Mouse (Mus musculus) kidney, postnatal 0 days (tissue): ENCODE data around the gene Gm11168. TPM values are rescaled to one million over a fixed set of nuclear protein-coding genes. Genes with fewer than 3 reads are reported as not detected.
"Not testable (repeated sequence)": the region's sequence is repeated elsewhere in the genome, so short reads cannot be mapped to it uniquely, and the experiment has no call there.

Experiments
- ATAC-seq: fragments of 200-750 bp; cut with Nextera tagmentation; replicated peaks from 2 replicates; pipeline ENCODE4 v1.8.0; 2017; ENCODE audit warnings: low read depth, moderate number of reproducible peaks, moderate TSS enrichment, moderate library complexity; ENCODE audit not compliant: low FRiP score
- DNase-seq: peaks from one replicate; pipeline ENCODE4 v3.0.0-alpha.2; 2016; ENCODE audit warnings: low spot score
- H3K27ac ChIP-seq: fragments of 300-500 bp; sonication (generic); 2 replicates; pipeline ENCODE4 v1.5.1; 2014; ENCODE audit warnings: mild to moderate bottlenecking
- H3K27me3 ChIP-seq: fragments of 300-500 bp; sonication (generic); 2 replicates; pipeline ENCODE4 v1.6.1; 2014; ENCODE audit warnings: low read length, mixed read lengths; ENCODE audit not compliant: insufficient read depth
- H3K36me3 ChIP-seq: fragments of 300-500 bp; sonication (generic); 2 replicates; pipeline ENCODE4 v1.6.1; 2014; ENCODE audit warnings: low read length, mixed read lengths; ENCODE audit not compliant: insufficient read depth
- H3K4me1 ChIP-seq: fragments of 300-500 bp; sonication (generic); replicated peaks from 2 replicates; pipeline ENCODE4 v1.6.1; 2014; ENCODE audit warnings: antibody characterized with exemption, low read length, mixed read lengths; ENCODE audit not compliant: insufficient read depth
- H3K4me2 ChIP-seq: fragments of 300-500 bp; sonication (generic); 2 replicates; pipeline ENCODE4 v1.6.1; 2014; ENCODE audit warnings: mild to moderate bottlenecking, low read length, moderate library complexity, mixed read lengths
- H3K4me3 ChIP-seq: fragments of 300-500 bp; sonication (generic); replicated peaks from 2 replicates; pipeline ENCODE4 v1.5.1; 2014; ENCODE audit warnings: low read depth, low read length
- H3K9ac ChIP-seq: fragments of 300-500 bp; sonication (generic); 2 replicates; pipeline ENCODE4 v1.6.1; 2014; ENCODE audit warnings: low read depth, low read length
- H3K9me3 ChIP-seq: fragments of 300-500 bp; sonication (generic); replicated peaks from 2 replicates; pipeline ENCODE4 v1.6.1; 2016; ENCODE audit warnings: low read length, inconsistent platforms, mixed read lengths
- WGBS: fragments of 180-500 bp; shearing (Covaris S2); extraction: QIAGEN DNeasy Blood & Tissue Kit; methylation state at CpG from one replicate; pipeline ENCODE4 v1.1.7; 2014; 5-methylcytosine and 5-hydroxymethylcytosine counted together
- microRNA-seq: library from miRNA; unstranded; fragments of <30 nt; microRNA quantifications from one replicate; pipeline ENCODE4, GENCODE M21; 2016
- polyA plus RNA-seq: library from polyadenylated mRNA; unstranded; fragments of >200 nt; fragmentation: Nextera tagmentation; extraction: Ambion mirVana; gene quantifications from 2 replicates; pipeline ENCODE4 v1.2.1, GENCODE M21; 2015

The Gm11168 gene
- polyA plus RNA-seq, 1 experiment from 2014 or later: not detected

- 74% methylated on average over 6 of the region's 8 CpGs for WGBS
- H3K9ac ChIP-seq, DNase-seq, H3K27ac ChIP-seq, H3K4me1 ChIP-seq, H3K36me3 ChIP-seq, ATAC-seq, H3K4me2 ChIP-seq, H3K27me3 ChIP-seq, H3K4me3 ChIP-seq, H3K9me3 ChIP-seq: not testable (repeated sequence)
These were observed 33.4 kb downstream of the Gm11168 start, which contains the start of gene Gm10715 for GRCm38 (mm10) chr9:3036577-3036976. Gene Gm10715 (plus strand): TSS chr9:3036877.

GRCm38 (mm10) chr9:3038161-3038560, 35.0 kb downstream of the Gm11168 start:
- H3K9ac ChIP-seq, H3K9me3 ChIP-seq, H3K4me2 ChIP-seq, H3K36me3 ChIP-seq, H3K27me3 ChIP-seq, H3K27ac ChIP-seq, DNase-seq, H3K4me3 ChIP-seq, ATAC-seq, H3K4me1 ChIP-seq: not testable (repeated sequence)
- 70% methylated on average over 4 of the region's 4 CpGs for WGBS

Small RNA genes lying within 50 kb of the gene (microRNA-seq; reads per million reads assigned to microRNA genes)
- gene Mir101c: not detected

Other genes with a start within 250 kb of the Gm11168 start
- not detected in 2 replicates for gene Gm10722, start 2.4 kb upstream of the Gm11168 start, polyA plus RNA-seq
- not detected in 2 replicates for gene Gm10721, start 9.8 kb downstream of the Gm11168 start, polyA plus RNA-seq
- gene Gm10720, start 12.3 kb downstream of the Gm11168 start, polyA plus RNA-seq: not detected in 2 replicates
- gene Gm10719, start 14.1 kb downstream of the Gm11168 start, polyA plus RNA-seq: 0.24 TPM in 1 of 2 replicates, not detected in the other
- gene Gm10718, start 20.2 kb downstream of the Gm11168 start, polyA plus RNA-seq: 0.30 TPM in 1 of 2 replicates, not detected in the other
- gene Gm10717, start 22.1 kb downstream of the Gm11168 start, polyA plus RNA-seq: 0.29 TPM in 1 of 2 replicates, not detected in the other
- not detected in 2 replicates for gene Gm17535, start 31.3 kb downstream of the Gm11168 start, polyA plus RNA-seq
- gene Gm10715, start 33.5 kb downstream of the Gm11168 start, polyA plus RNA-seq: not detected in 2 replicates